In genomic region chr6:99485884-99486640, GRCm38 (mm10) we compare ENCODE assay signal across 8 mouse cellular contexts. TPM values are rescaled to one million over a fixed set of nuclear protein-coding genes. Genes with fewer than 3 reads are reported as not detected.
DNase-seq lines count a peak whose midpoint lies in the region; ATAC-seq and TF ChIP-seq lines count a peak whose summit lies in the region.

No protein-coding gene starts in this region.

- ATAC-seq in limb, embryonic 13.5 days (ENCODE audit: low FRiP score, low read depth), result peak; percentile 7; the same call in 1 of the 2 replicates

- TF ChIP-seq CTCF in gastrocnemius, adult 2 months (IDR thresholded peaks at IDR 0.05), result peak; percentile 47

- H3K4me2 ChIP-seq in limb, embryonic 13.5 days (replicated peaks), result peak overlapping the region; percentile 60

- peak overlapping the region; percentile 66 for H3K4me3 ChIP-seq in gastrocnemius, adult 2 months
- no peak overlapping the region for H3K4me3 ChIP-seq in heart, embryonic 10.5 days
- H3K4me3 ChIP-seq in limb, embryonic 13.5 days, result no peak overlapping the region

- intact Hi-C loops in gastrocnemius, adult 2 months (cut with DNase I), result loop anchor here (1.0 to 5.0 kb wide), 2 partner anchors 27 to 36 kb away; partner anchors contain the start of gene Foxp1

- no peaks in the 10 kb centered on the region for H3K9me3 ChIP-seq in heart, embryonic 10.5 days
- no peaks in the 10 kb centered on the region for H3K9me3 ChIP-seq in limb, embryonic 13.5 days

- H3K9ac ChIP-seq in limb, embryonic 13.5 days, result no peak overlapping the region

- H3K27me3 ChIP-seq in heart, embryonic 10.5 days (ENCODE audit: insufficient read depth, poor library complexity, severe bottlenecking), result no peaks in the 10 kb centered on the region
- no peaks in the 10 kb centered on the region for H3K27me3 ChIP-seq in limb, embryonic 13.5 days

- H3K27ac ChIP-seq in gastrocnemius, adult 2 months, result peak overlapping the region; percentile 91
- H3K27ac ChIP-seq in heart, embryonic 10.5 days, result peak overlapping the region; percentile 89
- H3K27ac ChIP-seq in limb, embryonic 13.5 days, result peak overlapping the region; percentile 93

- peaks cover 51% of the 10 kb centered on the region for H3K4me1 ChIP-seq in heart, embryonic 10.5 days
- peaks cover 60% of the 10 kb centered on the region for H3K4me1 ChIP-seq in limb, embryonic 13.5 days

- 71% methylated on average over 12 of the region's 12 CpGs for WGBS in heart, embryonic 10.5 days
- 57% methylated on average over 12 of the region's 12 CpGs for WGBS in limb, embryonic 13.5 days

- H3K36me3 ChIP-seq in heart, embryonic 10.5 days, result no peaks in the 10 kb centered on the region
- no peaks in the 10 kb centered on the region; the same call in 1 of the 2 replicates for H3K36me3 ChIP-seq in limb, embryonic 13.5 days

- DNase-seq in gastrocnemius, adult 2 months, result peak; percentile 54
- DNase-seq in gastrocnemius, adult 8-10 months (ENCODE audit: low spot score in 2 of 2), result no peak
- peak; percentile 73 for DNase-seq in 416B (ENCODE audit: low read depth)
- DNase-seq in cerebellum, adult 9-11 months, result peak; percentile 50
- no peak for DNase-seq in heart, embryonic 10.5 days (ENCODE audit: low spot score)
- peak; percentile 73 for DNase-seq in retina, postnatal 1 day
- DNase-seq in testis, postnatal 14 days (ENCODE audit: low spot score), result no peak

RNA-seq across cellular contexts. Expression of gene Foxp1, which starts 36.5 kb away (rescaled TPM):
- total RNA-seq in gastrocnemius, adult 2 months (2021), result 10 to 100 TPM; 17.4 to 20.9 TPM
- total RNA-seq in gastrocnemius, adult 8-10 months (2022), result 10 to 100 TPM; 10.0 to 15.5 (median 13.9) TPM
- 79.9 and 99.3 TPM in 2 replicates for polyA plus RNA-seq in heart, embryonic 10.5 days (2016; fragmentation: Nextera tagmentation; extraction: Ambion mirVana)
- polyA plus RNA-seq in limb, embryonic 13.5 days (2015; fragmentation: Nextera tagmentation; extraction: Ambion mirVana), result 137 and 141 TPM in 2 replicates

Comparison
In these comparisons a context has a peak if more than half of its experiments do, and no peak if none do; other contexts are left out.
1. DNase-seq: peak in gastrocnemius, adult 2 months (single experiment), 416B (single experiment), cerebellum, adult 9-11 months (single experiment) and retina, postnatal 1 day (single experiment); none in gastrocnemius, adult 8-10 months (0 of 2), heart, embryonic 10.5 days (single experiment) and testis, postnatal 14 days (single experiment).
2. Peak in every context shown above with its lines, with median percentiles within 50 percentile points of each other: H3K27ac ChIP-seq.